Mouse (Mus musculus) brain, embryonic 14.5 days (tissue): Measurements from ENCODE around the gene Lrrc74b.

ENCODE experiments used
- CTCF ChIP-seq: fragments of 200-500 bp; IDR thresholded peaks from 2 replicates; pipeline ENCODE4 v1.5.1; 2012; ENCODE audit warnings: inconsistent platforms, mild to moderate bottlenecking, moderate library complexity, borderline replicate concordance; ENCODE audit not compliant: insufficient read depth, insufficient read length; ENCODE audit errors: extremely low read depth
- POLR2A ChIP-seq: fragments of 200-500 bp; IDR thresholded peaks from 2 replicates; pipeline ENCODE4 v1.6.1; 2012; ENCODE audit warnings: mild to moderate bottlenecking, inconsistent platforms, borderline replicate concordance; ENCODE audit not compliant: poor library complexity, insufficient read depth, insufficient read length, severe bottlenecking; ENCODE audit errors: extremely low read depth

GRCm38 (mm10) chr16:17553910-17554685, 6.9 kb downstream of the Lrrc74b start:
- no peak for TF ChIP-seq CTCF
- TF ChIP-seq POLR2A, result no peak
